Mouse (Mus musculus): ENCODE measurements at regions not wholly inside any gene's neighbourhood (a gene's known extent, or its start where the extent isn't known, plus 50 kb on each side); places are given as distances from the start of the nearest gene placed in this dataset.

DNA sequence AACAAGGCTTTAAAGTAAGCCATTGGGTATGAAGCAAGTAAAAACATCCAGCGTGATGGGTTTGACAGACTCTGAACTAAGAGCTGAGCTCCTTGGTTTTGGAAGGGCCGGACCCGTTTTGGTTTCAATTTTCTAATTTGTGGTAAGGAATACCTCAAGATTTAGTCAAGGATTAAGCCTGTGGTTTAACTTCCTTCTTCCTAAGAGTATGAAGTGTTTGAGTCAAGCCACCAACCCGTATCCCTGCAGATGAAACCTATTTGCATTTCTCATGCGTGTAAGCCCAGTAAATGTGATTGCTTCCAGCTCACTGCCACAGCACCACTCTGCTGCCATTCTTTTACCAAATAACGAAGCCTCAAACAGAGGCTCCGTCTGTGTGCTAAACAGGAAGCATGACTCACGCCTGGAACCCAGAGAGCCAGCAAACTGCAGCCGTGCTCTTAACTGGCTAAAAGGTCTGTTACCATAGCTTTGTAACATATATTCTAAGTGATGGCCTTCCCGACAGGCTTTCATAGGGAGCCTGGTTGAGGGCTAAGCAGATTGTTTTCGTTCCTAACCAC, 149.7 kb downstream of the Etv1 start:
- DNase-seq: peak; percentile 27 to 32

DNA sequence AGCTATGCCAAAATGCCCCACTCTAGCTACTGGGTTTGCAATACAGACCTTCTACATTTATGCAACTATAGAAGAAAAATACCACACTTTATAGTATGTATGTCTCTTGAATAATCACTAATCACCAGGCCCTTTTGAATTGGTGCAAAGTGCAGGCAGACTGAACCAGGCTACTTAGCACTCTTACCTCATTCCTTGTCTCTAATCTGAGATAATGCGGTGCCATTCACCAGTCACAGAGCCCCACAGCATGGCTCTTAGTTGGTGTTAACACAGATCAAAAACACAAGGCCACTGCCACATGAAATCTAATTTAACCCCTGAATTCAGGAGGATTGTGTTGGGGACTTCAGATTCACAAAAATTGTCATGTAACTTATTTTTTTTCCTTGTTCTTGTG, 150.5 kb downstream of the Etv1 start:
- DNase-seq: no peak

DNA sequence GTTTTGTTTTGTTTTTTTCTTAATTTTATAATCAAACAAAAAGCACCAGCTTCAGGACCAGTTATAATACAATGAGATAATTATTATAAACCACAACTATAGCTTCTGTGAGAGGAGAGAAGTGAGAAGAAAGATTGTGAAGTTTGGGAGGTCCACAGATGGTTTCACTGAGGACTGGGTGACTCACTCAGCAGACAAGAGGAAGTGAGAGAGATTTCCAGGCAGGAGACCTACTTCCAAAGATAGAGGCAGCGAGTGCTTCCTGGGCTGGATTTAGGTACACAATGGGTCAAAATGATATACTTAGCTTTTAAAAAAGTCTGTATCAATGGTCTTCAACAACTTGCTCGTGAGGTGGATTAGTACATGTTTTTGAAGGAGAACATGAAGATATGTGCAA, 152.6 kb downstream of the Etv1 start:
- DNase-seq: no peak

DNA sequence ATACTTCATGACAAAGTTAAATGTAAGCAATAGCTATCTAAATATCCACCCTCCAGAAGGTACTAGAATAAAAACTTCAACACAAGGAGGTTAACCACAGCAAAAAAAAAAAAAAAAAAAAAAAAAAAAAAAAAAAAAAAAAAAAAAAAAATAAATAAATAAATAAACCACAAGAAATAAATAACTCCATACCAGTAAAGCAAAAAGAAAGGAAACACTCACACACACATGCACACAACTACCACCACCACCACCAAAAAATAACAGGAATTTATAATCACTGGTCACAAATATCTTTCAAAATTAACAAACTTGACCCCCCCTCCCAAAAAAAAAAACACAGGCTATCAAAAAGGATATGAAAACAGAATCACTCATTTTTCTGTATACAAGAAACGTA, 180.4 kb downstream of the Etv1 start:
- DNase-seq: no peak

DNA sequence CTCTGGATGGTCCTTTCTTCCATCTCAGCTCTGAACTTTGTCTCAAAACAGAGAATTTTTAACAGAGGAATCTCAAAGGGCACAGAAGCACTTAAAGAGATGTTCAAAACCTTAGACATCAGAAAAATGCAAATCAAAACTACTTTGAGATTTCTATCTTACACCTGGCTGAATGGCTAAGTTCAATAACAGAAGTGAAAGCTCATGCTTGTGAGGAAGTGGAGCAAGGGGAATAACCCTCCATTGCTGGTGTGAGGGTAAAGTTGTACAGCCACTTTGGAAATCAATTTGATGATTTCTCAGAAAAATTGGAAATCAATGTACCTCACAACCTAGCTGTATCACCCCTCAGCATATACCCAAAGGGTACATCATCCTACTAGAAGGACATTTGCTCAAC, 183.1 kb downstream of the Etv1 start:
- no peak for DNase-seq

DNA sequence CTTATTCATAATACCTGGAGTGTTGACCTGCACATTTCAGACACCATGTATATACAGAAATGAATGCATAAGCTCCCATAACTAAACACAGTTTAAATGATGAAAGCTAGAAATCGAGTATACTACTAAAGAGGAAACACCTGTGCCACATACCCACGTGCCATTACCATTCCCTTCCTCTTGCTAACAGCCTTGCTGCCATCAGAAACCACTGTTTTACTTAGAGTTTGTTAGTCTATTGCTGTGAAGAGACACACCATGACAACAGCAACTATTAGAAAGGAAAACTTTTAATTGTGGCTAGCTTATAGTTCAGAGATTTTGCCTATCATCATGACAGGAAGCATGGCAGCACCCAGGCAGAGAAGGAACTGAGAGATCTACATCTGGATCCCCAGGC, 191.2 kb downstream of the Etv1 start:
- DNase-seq: no peak

DNA sequence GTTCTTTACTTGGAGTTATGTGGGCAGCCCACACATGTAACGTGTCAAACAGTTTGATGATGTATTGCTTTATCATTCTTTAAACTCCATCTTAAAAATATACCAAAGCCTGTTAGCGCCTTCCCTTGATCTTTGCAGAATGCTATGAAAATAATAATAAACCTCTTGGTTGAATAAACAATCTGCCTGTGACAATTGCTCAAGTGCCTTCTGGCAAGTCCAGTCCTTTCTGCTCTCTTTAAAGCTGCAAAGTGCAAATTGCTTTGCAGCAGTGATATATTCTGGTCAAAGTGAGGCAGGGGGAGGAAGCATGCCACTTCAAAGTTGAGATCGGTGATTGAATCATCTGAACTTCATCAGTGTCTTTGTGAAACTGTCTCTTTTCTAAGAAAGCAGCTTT, 193.0 kb downstream of the Etv1 start:
- no peak for DNase-seq

DNA sequence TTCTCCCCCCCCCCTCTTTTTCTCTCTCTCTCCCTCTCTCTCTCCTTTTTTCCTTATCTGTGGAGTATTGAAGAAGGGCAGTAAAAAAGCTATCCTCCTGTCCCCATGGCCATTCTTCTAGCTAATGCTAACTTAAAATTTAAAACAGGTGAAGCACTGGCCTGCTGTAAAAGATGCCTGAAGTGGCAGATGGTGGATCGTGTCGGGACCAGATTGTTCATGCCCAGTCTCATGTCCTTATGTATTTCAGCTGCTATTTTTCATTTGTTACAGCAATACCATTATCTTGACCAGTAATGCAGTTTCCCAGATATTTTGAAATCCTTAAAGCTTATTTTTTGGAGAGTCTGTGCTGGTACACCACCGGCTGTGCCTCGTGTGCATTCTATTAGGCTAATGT, 196.3 kb downstream of the Etv1 start:
- DNase-seq: peak in 1 of 2 experiments; percentile 33

DNA sequence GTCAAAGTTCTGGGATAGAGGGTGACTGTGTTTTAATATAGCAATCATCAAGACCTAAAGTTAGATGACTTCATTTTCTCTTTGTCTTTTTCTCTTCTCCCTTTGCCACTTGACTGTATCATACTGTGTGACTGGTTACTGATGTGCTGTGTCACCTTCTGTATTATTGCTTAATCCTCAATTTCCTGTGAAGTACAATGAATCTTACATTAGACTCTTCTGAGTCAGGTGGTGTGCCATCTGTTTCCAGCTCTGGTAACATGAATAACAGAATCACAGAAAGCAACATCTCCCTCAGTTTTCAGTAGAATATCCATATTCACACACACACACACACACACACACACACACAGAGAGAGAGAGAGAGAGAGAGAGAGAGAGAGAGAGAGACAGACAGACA, 203.2 kb downstream of the Etv1 start:
- DNase-seq: no peak

DNA sequence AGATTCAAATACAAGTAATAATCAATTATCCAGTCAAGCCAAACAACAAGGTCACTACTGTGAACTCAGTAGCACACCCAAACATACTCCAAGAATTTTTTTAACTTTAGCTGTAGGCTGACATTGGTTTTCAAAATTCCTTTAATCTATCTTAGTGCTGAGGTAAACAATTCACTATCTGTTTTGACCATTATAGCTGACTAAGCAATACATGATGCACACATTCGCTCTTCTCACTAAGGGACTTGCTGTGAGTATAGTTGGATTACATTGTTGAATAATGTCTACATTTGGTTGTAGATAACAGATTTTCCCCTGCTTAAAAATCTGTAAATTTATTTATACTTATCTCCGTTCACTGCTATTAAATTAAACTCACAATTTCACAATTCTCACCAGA, 206.7 kb downstream of the Etv1 start:
- DNase-seq: no peak

DNA sequence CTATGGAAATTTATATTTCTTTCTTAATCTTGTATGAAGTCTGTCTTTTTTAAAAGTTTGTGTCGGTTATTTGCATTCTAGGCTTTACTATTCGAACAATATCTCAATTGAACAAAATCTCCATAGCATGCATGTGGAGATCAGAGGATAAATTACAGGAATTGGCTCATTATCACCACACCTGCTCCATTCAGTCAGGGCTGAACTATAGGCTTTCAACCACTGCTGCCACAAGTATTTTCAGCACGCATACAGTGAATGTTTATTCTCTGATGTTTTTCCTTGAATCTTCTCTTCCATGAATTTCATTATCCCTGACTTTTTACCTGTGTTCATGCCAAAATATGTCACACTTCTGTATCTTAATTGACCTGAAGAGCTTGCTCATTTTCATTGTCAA, 207.2 kb downstream of the Etv1 start:
- no peak for DNase-seq

DNA sequence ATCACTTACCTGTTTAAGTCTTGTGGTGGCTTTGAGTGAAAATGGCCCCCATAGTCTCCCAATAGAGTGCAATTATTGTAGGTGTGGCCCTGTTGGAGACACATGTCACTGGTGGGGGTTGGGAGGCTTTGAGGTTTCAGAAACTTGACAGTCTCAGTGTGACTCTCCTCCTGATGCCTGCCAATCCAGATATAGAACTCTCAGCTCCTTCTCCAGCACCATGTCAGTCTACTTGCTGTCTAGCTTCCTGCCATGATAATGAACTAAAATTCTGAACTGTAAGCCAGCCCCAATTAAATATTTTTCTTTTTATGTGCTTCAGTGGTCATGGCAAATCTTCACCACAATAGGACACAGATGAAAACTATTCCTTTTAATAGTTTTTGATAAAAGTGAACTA, 208.1 kb downstream of the Etv1 start:
- DNase-seq: no peak

DNA sequence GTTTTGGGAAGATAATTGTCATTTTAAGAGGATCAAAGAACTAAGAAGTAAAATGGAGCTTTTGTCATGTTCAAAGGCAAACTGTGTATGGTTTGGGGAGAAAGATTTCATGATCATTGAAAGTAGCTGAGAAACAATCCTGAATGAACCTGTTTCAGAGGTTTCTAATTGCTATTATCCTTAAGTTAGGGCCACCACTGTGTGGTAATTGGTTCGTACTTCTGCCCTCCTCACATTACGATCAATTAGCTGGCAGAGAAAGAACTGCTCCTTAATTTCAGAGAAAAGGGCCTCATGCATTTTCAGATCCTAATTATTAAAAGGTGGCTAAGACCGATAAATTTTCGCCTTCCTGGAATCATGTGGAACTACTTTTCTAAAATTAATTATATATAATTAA, 208.6 kb downstream of the Etv1 start:
- no peak for DNase-seq

DNA sequence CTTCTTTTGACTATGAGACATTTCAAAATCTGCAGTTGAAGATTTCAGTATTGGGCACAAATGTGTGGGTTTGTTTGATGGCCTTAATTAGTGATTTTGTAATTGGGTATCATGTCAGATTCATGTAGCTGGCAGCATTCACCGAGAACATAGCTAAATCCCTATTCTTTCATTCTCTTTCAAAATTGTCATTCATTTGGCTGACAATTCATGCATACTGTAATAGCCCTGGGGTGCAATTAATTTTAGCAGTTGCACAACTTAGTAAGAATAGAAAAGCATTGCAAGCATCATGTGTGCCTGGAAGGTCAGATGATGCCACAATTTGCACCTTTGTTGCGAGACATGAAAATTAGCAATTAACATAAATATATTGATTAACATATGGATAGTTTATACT, 248.0 kb downstream of the Etv1 start:
- DNase-seq: no peak

DNA sequence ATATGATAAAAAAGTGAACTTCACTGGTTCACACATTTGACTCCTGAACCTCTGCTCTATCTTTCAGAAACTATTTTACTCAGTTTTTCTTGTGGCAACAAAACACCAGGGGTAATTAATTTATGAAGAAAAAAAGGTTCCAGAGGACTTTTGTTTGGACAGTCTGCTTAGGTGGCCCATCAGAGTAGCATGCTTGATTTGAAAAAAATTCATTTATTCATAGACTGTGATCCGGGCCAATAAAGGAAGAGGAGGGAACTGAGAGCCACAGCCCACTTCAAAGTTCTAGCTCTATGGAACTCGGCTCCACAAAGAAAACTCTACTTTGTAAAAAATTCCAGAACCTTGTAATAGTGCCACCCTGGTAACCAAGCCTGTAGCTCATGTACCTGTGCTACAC, 248.8 kb downstream of the Etv1 start:
- no peak for DNase-seq

DNA sequence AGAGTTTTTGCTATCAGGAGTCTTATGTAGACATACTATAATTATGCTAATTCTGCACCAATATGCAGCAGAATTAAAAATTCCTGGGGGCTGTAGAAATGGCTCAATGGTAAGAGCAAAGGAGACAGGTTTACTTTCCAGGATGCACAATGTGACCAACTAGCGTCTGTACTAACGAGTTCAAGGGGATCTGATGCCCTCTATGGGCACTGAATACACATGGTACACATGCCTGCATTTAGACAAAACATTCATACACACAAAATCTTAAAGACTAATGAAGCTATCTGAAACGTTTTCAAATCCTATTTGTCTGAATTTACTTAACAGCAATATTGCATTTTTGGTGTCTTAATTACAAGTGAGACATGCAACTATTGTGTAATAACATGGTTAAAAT, 254.8 kb downstream of the Etv1 start:
- no peak for DNase-seq

DNA sequence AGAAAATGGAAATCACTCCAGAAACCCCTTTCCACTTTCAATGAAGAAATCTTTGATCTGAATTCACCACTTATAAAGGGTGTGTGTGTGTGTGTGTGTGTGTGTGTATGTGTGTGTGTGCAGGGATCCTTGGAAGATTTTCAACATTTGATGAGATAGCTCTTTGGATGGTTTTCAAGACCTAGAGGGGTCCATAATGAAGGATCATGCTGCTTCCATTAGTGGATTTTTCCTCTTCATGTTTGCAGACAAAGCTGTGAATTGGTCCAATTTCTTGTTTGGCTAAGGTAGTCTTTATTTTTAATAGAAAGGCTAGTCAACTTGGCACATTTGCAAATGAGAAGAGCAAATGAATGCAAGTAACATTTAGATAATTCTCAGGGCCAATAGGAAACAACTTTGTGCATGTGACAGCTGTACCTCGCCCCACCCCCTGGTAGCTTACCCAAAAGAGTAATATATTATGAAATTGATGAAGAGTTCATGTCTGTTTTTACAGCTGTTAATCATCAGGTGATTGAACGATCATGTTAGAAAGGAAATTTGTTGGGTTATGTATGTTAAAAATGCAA, 257.4 kb downstream of the Etv1 start:
- DNase-seq: peak; percentile 38 to 59

DNA sequence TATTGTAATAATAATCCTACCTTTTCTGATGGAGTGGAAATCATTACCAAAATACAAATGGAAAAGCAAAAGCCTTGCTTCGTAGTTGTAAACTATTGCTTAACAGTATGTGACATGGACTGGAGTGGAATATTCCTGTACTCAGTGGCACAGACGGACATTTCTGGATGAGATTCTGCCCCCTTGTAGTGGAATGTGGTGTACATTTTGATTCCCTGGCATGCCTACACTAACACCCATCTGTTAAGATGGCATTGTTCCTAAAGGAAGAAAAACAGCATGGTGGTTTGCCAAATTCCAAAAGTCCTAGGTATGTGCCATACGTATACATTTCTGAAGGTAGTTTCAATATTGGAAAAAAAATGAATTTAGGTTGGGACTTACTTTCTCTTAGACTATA, 258.9 kb downstream of the Etv1 start:
- peak; percentile 66 to 89 for DNase-seq

DNA sequence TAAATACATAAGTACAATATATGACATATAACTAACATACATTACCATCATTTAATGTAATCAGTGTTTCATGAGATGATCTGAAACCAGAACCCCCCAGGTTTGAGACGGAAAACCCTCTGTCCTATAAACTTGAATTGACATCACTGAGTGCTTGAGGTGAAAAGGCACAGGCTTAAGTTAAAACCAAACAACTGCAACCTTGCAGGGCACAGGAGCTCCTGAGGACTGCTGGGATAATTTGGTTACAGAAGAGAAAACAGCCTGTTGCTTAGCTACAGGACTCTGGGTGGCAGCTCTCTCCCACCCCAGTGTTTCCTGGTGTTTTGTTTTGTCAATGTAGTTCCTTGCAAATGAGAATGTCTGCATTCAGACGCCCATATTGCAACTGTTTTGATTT, 259.5 kb downstream of the Etv1 start:
- peak in 1 of 2 experiments; percentile 54 for DNase-seq

DNA sequence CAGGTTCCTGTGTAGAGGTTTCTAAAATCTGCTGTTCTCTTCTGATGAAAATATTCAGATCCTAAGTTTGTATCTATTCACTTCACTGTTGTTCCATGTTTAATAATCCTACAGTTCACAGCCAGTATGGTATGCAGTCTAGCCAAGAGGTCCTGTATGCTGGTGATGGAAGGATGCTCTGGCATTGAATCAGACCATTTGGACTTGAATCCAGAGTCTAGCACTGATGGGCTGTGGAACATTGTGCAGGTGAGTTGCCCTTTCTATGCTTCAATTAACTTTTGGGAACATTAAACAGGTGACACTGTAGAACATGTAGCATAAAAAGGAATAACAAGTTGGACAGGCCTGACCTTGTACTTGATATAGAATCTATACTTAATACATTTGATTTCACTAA, 267.9 kb downstream of the Etv1 start:
- peak in 1 of 2 experiments; percentile 54 for DNase-seq

DNA sequence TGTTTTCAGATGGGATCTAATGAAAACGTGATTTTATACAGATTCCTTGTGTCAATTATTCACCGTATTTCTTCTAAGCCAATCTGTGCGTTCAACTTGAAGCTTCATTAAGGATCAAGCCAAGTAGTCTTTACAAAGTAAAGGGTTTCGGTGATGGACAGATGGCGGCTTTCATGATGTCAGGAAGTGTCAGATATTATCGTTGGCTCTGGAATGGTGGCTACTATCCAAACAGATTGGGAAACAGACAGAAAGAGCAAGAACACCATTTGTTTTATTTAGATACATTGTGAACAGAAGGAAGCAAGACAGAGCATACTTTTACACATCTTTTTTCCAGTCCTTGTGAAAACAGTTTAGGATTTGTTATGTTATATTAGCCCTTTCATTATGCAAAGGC, 269.3 kb downstream of the Etv1 start:
- DNase-seq: peak; percentile 79 to 91

DNA sequence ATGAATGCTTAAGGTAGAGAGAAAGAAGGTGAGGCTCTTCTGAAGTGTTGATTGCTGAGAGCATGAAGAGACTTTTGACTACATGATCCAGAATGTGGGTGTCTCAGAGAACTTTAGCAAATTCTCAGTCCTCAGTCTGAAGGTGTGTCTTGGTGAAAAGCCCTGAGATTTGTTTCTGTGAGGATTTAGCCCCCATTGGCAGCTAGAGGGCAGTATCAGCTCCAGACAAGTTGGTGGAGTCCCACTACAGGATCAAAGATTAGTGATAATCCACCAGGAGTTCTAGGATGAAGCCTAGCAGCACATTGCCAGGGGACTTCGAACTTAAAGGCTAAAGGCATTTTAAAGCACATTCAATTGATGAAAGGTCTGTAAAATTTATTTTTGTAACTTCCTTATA, 269.8 kb downstream of the Etv1 start:
- DNase-seq: peak; percentile 70 to 81

DNA sequence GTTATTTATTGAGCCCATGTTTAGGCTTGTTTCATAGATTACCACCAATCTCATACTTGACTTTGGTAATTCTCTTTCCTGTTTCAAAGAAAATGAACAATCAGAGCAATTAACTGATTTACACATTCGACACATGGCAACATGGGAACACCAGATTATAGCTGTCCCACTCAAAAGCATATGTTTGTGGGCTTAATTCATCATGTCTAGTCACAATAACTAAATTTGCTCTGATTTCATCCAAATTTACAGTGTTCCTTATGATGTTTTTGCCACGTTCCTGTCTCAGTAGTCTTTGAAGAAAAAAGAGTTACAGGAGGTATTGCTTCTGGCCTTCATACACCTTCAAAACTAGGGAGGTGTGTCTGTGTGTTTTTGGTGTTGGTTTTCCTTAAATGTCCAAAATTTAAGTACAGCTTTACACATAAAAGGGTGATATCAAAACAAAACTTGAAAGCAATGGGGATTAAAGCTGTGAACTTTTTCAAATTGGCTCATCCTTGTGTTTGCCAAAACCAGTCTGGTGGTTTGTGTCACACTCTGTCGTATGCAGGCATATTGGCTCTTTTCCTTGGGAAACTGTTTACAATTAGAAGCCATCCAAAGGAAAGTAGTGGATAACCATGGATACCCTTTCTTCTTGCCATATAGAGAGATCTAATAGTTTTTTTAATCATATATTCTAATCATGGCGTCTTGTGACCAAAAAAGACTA, 291.3 kb downstream of the Etv1 start:
- DNase-seq: no peak

DNA sequence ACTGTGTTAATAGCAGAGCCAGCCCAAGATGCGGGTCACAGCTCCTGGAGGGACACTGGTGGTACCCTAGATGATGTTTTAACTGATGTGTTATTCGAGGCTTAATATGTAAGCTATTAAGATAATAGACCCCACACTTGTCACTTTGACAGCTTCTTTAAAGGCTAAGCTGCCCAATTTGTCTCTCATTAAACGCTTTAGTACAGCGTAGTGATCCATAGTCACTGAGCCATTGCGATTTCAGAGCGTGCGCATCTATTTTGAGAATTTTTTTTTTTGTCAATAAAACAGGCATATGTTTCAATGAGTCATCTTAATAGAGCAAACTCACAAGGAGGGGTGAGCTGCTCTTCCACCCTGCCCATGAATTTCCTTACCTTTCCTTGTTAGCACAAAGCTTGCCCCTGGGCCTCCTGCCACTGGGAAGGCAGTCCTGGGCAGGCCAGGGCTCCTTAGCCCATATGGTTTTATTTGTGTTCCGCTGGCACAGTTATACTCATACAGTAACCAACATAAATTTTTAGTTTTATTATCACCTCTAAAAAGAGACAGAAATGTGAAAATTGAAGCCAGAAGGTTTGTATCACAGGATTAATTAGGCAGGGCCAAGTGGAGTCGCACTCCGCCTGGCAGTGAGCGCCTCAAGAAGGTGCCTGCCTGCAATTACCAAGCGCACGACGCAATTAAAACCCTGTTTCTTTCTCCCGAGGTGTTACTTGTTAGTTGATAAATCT, 294.3 kb downstream of the Etv1 start:
- DNase-seq: peak; percentile 6 to 19
